Comparison of ENCODE assay signal across 23 mouse cellular contexts in genomic region chr2:179291958-179292357, GRCm38 (mm10).
DNase-seq lines count a peak whose midpoint lies in the region; ATAC-seq lines count a peak whose summit lies in the region.
"Had no signal": no experiment of that assay in that cellular context is flagged by ENCODE, and none has a peak within 500 bp of the region (broad histone marks: within the 10 kb centered on the region; RNA-seq: fewer than 3 reads in every experiment).

No protein-coding gene starts in this region.

- 93% methylated on average over 8 of the region's 8 CpGs for WGBS in midbrain, embryonic 10.5 days
- 91% methylated on average over 8 of the region's 8 CpGs for WGBS in midbrain, embryonic 11.5 days
- 82% methylated on average over 8 of the region's 8 CpGs for WGBS in hindbrain, embryonic 11.5 days
- WGBS in hindbrain, embryonic 14.5 days, result 48% methylated on average over 8 of the region's 8 CpGs
- WGBS in neural tube, embryonic 13.5 days, result 44% methylated on average over 8 of the region's 8 CpGs

- ATAC-seq in midbrain, embryonic 11.5 days (ENCODE audit: low FRiP score), result no peak
- ATAC-seq in hindbrain, embryonic 11.5 days (ENCODE audit: low FRiP score), result no peak
- ATAC-seq in hindbrain, embryonic 14.5 days (ENCODE audit: low FRiP score), result no peak
- ATAC-seq in neural tube, embryonic 13.5 days (ENCODE audit: low read depth), result 0 out of 2 replicates have a peak, but pooled peaks have one; percentile 25
- ATAC-seq in erythroblast, adult 5-6 weeks (replicated peaks; ENCODE audit: low FRiP score, poor library complexity, severe bottlenecking), result no peak

- H3K4me3 ChIP-seq in midbrain, embryonic 10.5 days, result no peak overlapping the region
- no peak overlapping the region for H3K4me3 ChIP-seq in midbrain, embryonic 11.5 days (ENCODE audit: low read depth, low read length)
- H3K4me3 ChIP-seq in hindbrain, embryonic 11.5 days (ENCODE audit: low read depth, low read length), result no peak overlapping the region
- no peak overlapping the region for H3K4me3 ChIP-seq in hindbrain, embryonic 14.5 days (replicated peaks; ENCODE audit: low read length)
- H3K4me3 ChIP-seq in neural tube, embryonic 13.5 days, result no peak overlapping the region
- H3K4me3 ChIP-seq: embryonic facial prominence, embryonic 10.5 days; heart, adult 2 months; heart, embryonic 13.5 days; kidney, embryonic 15.5 days; left cerebral cortex, adult 2 months; limb, embryonic 15.5 days had no signal

- H3K27me3 ChIP-seq in midbrain, embryonic 10.5 days (ENCODE audit: low read depth, poor library complexity, severe bottlenecking), result peaks cover 19% of the 10 kb centered on the region
- no peaks in the 10 kb centered on the region for H3K27me3 ChIP-seq in midbrain, embryonic 11.5 days (ENCODE audit: control insufficient read depth, insufficient read depth, low read length)
- H3K27me3 ChIP-seq in hindbrain, embryonic 11.5 days (ENCODE audit: control insufficient read depth, insufficient read depth, low read length), result no peaks in the 10 kb centered on the region
- no peaks in the 10 kb centered on the region for H3K27me3 ChIP-seq in hindbrain, embryonic 14.5 days (ENCODE audit: control insufficient read depth, insufficient read depth, low read length)
- H3K27me3 ChIP-seq in neural tube, embryonic 13.5 days, result no peaks in the 10 kb centered on the region
- H3K27me3 ChIP-seq: heart, embryonic 13.5 days; kidney, embryonic 15.5 days; limb, embryonic 15.5 days had no signal

- no peak for DNase-seq in midbrain, embryonic 10.5 days (ENCODE audit: low spot score)
- DNase-seq in midbrain, embryonic 11.5 days (ENCODE audit: low spot score, missing footprints), result no peak
- no peak for DNase-seq in hindbrain, embryonic 11.5 days (ENCODE audit: low spot score)
- DNase-seq in hindbrain, embryonic 14.5 days (ENCODE audit: low spot score), result peak; percentile 44
- no peak for DNase-seq in thymus, postnatal 10 days (ENCODE audit: low spot score in 2 of 2)
- DNase-seq: cerebellum, adult 11-12 months; gastrocnemius, postnatal 36 days; heart, adult 2 months; heart, postnatal 14 days; kidney, adult 11 months; kidney, postnatal 4 days; lung, embryonic 14.5 days; lung, postnatal 36 days; thymus, adult 18-20 months; thymus, postnatal 4 days had no signal

- peaks cover 60% of the 10 kb centered on the region for H3K4me1 ChIP-seq in midbrain, embryonic 10.5 days
- H3K4me1 ChIP-seq in midbrain, embryonic 11.5 days (ENCODE audit: control insufficient read depth, insufficient read depth, low read length), result peaks cover 21% of the 10 kb centered on the region
- peaks cover 12% of the 10 kb centered on the region for H3K4me1 ChIP-seq in hindbrain, embryonic 11.5 days (replicated peaks; ENCODE audit: control insufficient read depth, insufficient read depth, low read length)
- peaks cover 38% of the 10 kb centered on the region for H3K4me1 ChIP-seq in hindbrain, embryonic 14.5 days (replicated peaks; ENCODE audit: control insufficient read depth, insufficient read depth, low read length)
- peaks cover 40% of the 10 kb centered on the region for H3K4me1 ChIP-seq in neural tube, embryonic 13.5 days (replicated peaks)
- H3K4me1 ChIP-seq: heart, embryonic 13.5 days; kidney, embryonic 15.5 days; limb, embryonic 15.5 days had no signal

- H3K9me3 ChIP-seq in midbrain, embryonic 10.5 days (replicated peaks), result no peaks in the 10 kb centered on the region
- H3K9me3 ChIP-seq in midbrain, embryonic 11.5 days (ENCODE audit: control insufficient read depth, low read length), result no peaks in the 10 kb centered on the region
- no peaks in the 10 kb centered on the region for H3K9me3 ChIP-seq in hindbrain, embryonic 11.5 days (ENCODE audit: control insufficient read depth, low read length)
- H3K9me3 ChIP-seq in hindbrain, embryonic 14.5 days (ENCODE audit: control insufficient read depth, low read length), result no peaks in the 10 kb centered on the region
- H3K9me3 ChIP-seq in neural tube, embryonic 13.5 days, result no peaks in the 10 kb centered on the region
- H3K9me3 ChIP-seq: embryonic facial prominence, embryonic 10.5 days; heart, embryonic 13.5 days; kidney, embryonic 15.5 days; limb, embryonic 15.5 days had no signal

- no peaks in the 10 kb centered on the region for H3K36me3 ChIP-seq in midbrain, embryonic 10.5 days
- H3K36me3 ChIP-seq in midbrain, embryonic 11.5 days (ENCODE audit: control insufficient read depth, insufficient read depth, low read length), result no peaks in the 10 kb centered on the region
- no peaks in the 10 kb centered on the region for H3K36me3 ChIP-seq in hindbrain, embryonic 11.5 days (ENCODE audit: control insufficient read depth, insufficient read depth, low read length)
- no peaks in the 10 kb centered on the region for H3K36me3 ChIP-seq in hindbrain, embryonic 14.5 days (replicated peaks; ENCODE audit: control insufficient read depth, insufficient read depth)
- no peaks in the 10 kb centered on the region for H3K36me3 ChIP-seq in neural tube, embryonic 13.5 days
- H3K36me3 ChIP-seq: embryonic facial prominence, embryonic 10.5 days; heart, embryonic 13.5 days; kidney, embryonic 15.5 days; limb, embryonic 15.5 days had no signal

- H3K9ac ChIP-seq in midbrain, embryonic 11.5 days (ENCODE audit: low read length), result no peak overlapping the region
- H3K9ac ChIP-seq in hindbrain, embryonic 11.5 days (ENCODE audit: low read depth, low read length), result no peak overlapping the region
- H3K9ac ChIP-seq in hindbrain, embryonic 14.5 days, result no peak overlapping the region
- no peak overlapping the region for H3K9ac ChIP-seq in neural tube, embryonic 13.5 days
- H3K9ac ChIP-seq: heart, embryonic 13.5 days; kidney, embryonic 15.5 days; limb, embryonic 15.5 days; liver, embryonic 14.5 days; lung, embryonic 14.5 days had no signal

- H3K4me2 ChIP-seq in midbrain, embryonic 11.5 days, result no peak overlapping the region
- no peak overlapping the region for H3K4me2 ChIP-seq in hindbrain, embryonic 11.5 days (replicated peaks; ENCODE audit: low read depth, low read length)
- no peak overlapping the region for H3K4me2 ChIP-seq in hindbrain, embryonic 14.5 days (replicated peaks)
- H3K4me2 ChIP-seq in neural tube, embryonic 13.5 days, result no peak overlapping the region
- H3K4me2 ChIP-seq: heart, embryonic 13.5 days; kidney, embryonic 15.5 days; limb, embryonic 15.5 days; lung, embryonic 14.5 days had no signal

- peak overlapping the region; percentile 70 for H3K27ac ChIP-seq in midbrain, embryonic 10.5 days (replicated peaks)
- no peak overlapping the region for H3K27ac ChIP-seq in midbrain, embryonic 11.5 days (ENCODE audit: low read depth, low read length)
- H3K27ac ChIP-seq in hindbrain, embryonic 11.5 days (ENCODE audit: low read depth, low read length), result peak overlapping the region; percentile 86
- H3K27ac ChIP-seq in hindbrain, embryonic 14.5 days, result 0 out of 2 replicates have a peak overlapping the region, but pooled peaks have one; percentile 57
- 0 out of 2 replicates have a peak overlapping the region, but pooled peaks have one; percentile 24 for H3K27ac ChIP-seq in neural tube, embryonic 13.5 days (replicated peaks)
- H3K27ac ChIP-seq: embryonic facial prominence, embryonic 10.5 days; heart, adult 2 months; heart, embryonic 13.5 days; kidney, embryonic 15.5 days; left cerebral cortex, adult 2 months; limb, embryonic 15.5 days; liver, embryonic 14.5 days had no signal
